Mouse (Mus musculus) inflammation-experienced regulatory T-cells, adult 6 months (primary cell): ENCODE data around the gene Tmem120b. TPM values are rescaled to one million over a fixed set of nuclear protein-coding genes. Genes with fewer than 3 reads are reported as not detected.
A peak's percentile ranks its signal among the peaks of the same experiment; 100 is the strongest.

ENCODE experiments used
- ATAC-seq: one replicate; pipeline ENCODE4 v1.8.0; 2017
- polyA plus RNA-seq, 3 experiments: library from polyadenylated mRNA; unstranded; fragments of 100-300 nt; shearing (Covaris generic); gene quantifications; one replicate each; pipeline ENCODE4 v1.2.1; 2017

Tmem120b gene
- polyA plus RNA-seq, 3 experiments from 2014 or later = 1.1 to 2.1 (median 1.5) TPM

- no peak for ATAC-seq
Observed at GRCm38 (mm10) chr5:123093077-123093633, 24.9 kb downstream of the Tmem120b start.

DNA sequence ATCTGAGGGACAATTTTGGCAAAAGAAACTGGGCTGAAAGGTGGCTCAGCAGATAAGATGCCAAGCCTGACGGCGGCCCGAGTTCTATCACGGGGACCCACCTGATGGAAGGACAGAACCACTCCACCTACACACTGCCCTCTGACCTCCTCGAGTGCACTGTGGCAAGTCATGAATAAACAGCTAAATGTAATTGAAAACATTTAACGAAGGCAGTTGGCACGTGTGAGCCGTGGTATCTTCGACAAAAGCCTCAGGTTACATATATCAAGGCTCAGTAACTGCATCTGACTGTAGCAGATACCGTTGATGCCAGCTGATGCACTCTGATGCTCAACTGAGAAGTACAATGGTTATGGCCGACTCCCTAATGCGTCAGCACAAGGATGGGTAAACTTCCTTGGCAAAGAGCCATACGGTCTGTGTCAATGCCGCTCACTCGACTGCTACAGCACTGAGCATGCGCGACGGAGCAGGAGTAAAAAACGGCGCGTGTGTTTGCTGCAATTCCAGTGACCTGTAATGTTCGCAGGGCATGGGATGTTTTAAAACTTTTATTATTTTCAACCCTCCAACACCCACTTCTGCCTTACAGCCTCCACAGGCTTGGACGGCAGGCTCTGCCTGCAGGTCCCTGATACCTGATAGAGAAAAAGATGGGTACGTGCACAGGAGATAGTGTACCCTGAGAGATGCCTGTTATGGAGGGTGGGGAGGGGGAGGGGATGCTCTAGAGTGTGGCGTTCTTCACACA is 26.2 kb downstream of the Tmem120b start:
- no peak for ATAC-seq

DNA sequence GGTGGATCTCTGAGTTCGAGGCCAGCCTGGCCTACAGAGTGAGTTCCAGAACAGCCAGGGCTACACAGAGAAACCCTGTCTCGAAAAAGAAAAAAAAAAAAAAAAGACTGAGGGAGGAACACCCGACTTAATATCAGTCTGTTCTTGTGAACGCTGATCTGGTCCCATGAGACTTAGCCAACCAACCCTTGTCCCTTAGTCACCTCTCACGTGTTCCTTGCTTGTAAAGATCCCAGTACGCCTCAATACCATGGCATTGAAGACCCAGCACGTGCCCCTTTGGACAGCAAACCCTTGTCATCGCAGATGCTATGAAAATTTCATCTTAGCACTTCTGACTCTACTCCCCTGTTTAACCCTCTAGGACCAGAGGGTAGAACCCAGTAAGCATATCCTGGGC is 28.1 kb downstream of the Tmem120b start:
- no peak for ATAC-seq

GRCm38 (mm10) chr5:123098487-123098886 is 30.3 kb downstream of the Tmem120b start:
- no peak for ATAC-seq

- ATAC-seq = no peak
Observed at GRCm38 (mm10) chr5:123102376-123102775, 34.2 kb downstream of the Tmem120b start.

DNA sequence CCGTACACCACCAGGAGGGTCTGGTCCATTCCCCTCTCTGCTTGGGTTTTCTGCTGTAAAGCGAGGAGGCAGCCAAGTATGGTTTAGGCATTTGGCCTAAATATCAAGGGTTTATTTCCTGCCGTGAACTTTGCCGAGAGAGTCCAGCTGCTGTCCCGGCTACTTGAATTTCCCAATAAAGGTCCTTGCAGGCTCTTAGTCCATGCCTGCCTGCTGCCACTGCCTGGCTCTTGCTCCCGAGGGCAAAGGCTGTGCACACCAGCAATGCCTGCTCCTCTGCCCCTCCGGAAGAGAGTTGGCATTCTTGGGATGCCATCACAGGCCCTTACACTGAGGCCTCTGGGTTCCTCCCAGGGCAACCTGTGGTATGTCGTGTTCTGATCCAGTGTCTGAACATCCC is 35.3 kb downstream of the Tmem120b start:
- no peak for ATAC-seq

DNA sequence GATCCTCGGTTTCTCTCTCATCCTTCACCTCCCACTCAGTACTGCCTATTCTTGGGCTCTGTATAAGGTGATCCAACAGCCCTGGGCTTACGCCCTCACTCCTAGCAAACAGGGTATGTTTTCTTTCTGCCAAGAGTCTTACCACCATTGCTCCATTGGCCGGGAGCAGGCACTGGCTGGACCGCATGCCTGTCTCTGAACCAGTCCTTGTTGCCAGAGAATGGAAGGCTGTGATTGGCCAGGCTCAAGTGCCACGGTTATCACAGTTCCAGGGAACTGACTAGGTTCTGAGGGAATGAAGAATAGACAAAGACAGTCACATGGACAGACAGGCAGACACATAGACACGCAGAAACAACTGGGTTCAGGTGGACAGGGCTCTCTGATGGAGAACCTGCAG is 36.6 kb downstream of the Tmem120b start:
- ATAC-seq = no peak

DNA sequence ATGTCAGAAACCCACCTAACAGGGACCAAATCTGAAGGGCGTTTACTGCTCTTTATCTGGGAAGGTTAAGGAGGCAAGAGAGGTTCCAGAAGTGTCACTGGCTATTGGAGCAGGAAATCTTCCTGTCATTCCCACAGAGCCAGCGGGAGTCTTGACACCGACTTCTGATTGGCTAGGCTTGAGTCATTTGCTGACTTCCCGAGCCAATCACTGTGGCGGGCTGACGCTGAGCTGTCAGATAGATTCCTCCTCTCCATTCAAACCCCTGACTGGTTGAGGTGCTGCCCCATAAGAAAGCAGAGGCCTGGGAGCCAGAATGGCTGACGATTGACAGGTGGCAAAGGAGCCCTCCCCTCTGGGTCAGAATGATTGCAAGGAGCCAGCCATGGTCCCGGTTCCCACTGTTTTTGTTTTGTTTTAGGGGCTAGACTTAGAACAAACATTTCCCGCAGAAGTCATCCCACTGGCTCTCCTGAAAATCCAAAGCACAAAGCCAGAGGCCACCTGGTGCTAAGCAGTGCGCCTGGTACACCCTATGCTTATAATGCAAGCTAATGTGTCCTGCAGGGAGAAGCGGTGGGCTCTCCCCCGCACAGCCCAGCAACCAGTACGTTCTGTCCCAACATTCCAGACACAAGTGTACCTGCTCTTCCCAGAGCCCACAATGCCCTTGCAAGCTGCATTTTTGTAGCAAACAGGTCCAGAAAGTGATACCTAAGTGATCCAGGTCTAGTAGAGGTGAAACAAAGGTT is 41.4 kb downstream of the Tmem120b start:
- no peak for ATAC-seq

DNA sequence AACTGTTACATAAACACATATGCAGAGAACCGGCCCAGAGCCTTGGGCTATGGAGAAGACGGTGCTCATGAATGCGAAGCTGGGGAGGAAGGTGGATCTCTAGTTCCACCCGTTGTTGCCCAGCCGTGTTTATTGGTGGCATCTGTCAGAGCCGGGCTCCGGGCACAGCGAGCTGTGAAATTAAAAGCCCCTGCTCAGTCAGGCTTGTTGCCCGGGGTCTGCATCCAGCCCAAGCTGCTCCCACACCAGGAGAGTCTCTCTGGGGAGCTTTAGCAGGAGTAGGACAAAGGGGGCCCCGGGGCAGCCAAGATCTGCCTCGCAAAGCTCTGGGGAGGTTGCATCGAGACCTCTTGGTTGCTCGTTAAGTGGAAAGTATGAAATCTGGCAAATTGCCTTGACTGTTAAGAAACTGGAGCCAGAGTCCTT is 42.1 kb downstream of the Tmem120b start:
- ATAC-seq = no peak

GRCm38 (mm10) chr5:123114109-123114508 is 45.9 kb downstream of the Tmem120b start:
- no peak for ATAC-seq

GRCm38 (mm10) chr5:123114924-123115323 is 46.7 kb downstream of the Tmem120b start:
- ATAC-seq = no peak

DNA sequence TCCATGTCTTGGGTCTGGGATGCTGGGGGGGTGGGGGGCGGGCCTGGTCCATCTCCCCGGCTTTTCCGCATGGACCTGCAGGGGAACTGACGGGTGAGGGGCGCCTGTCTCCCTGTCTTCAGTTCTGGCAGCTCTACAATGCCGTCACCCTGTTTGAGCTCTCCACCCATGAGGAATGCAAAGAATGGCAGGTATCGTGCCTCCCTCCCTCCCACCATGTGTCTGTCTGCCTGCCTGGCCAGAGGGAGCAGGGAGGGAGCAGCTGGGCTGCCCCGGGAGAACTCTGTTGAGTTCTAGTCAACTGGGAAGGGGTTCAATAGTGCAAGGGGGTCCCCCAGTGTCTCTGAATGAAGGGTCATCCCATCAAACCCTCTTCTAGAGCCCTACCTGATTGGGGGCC is 47.9 kb downstream of the Tmem120b start:
- ATAC-seq = no peak

GRCm38 (mm10) chr5:123117257-123117656 is 49.0 kb downstream of the Tmem120b start:
- ATAC-seq = no peak

DNA sequence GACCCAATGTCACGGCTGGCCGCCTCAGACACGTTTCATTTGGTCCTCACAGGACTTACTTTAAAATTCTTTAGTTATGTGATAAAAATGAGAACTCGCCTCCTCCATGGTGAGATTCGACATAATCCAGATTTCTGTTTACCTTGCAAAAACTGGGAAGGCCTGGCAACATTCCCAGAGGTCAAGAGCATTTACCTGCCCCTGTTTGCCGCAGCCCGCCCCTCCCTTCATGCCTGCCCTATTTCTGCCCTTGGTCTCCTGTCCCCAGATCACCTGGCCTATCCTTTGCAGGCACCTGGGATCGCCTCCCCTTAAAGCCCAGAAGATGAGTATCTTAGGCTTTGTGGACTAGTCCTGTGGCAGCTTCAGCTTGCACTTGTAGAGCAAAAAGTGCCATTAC is 49.6 kb downstream of the Tmem120b start:
- no peak for ATAC-seq

GRCm38 (mm10) chr5:123118826-123119225 is 50.6 kb downstream of the Tmem120b start:
- no peak for ATAC-seq

- no peak for ATAC-seq
Observed at GRCm38 (mm10) chr5:123120624-123121215, 52.5 kb downstream of the Tmem120b start.

DNA sequence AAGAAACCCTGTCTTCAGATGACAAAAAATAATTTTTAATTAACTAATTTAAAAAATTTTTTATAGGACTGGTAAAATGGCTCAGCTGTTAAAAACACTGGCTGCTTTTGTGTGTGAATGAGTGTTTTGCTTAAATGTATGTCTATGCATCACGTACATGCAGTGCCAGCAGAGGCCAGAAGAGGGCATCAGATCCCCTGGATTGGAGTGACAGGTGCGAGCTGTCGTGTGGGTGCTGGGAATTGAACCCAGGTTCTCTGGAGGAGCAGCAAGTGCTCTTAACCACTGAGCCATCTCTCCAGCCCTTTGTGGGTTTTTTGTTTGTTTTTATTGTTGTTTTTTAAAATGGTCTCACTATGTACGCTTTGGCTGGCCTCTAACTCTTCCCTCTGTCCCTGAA is 54.0 kb downstream of the Tmem120b start:
- ATAC-seq = no peak

GRCm38 (mm10) chr5:123125105-123125504 is 56.9 kb downstream of the Tmem120b start:
- ATAC-seq = no peak

- ATAC-seq = peak; percentile 16
Observed at GRCm38 (mm10) chr5:123125638-123126406, 57.6 kb downstream of the Tmem120b start.

- ATAC-seq = no peak
Observed at GRCm38 (mm10) chr5:123127031-123127430, 58.8 kb downstream of the Tmem120b start.

DNA sequence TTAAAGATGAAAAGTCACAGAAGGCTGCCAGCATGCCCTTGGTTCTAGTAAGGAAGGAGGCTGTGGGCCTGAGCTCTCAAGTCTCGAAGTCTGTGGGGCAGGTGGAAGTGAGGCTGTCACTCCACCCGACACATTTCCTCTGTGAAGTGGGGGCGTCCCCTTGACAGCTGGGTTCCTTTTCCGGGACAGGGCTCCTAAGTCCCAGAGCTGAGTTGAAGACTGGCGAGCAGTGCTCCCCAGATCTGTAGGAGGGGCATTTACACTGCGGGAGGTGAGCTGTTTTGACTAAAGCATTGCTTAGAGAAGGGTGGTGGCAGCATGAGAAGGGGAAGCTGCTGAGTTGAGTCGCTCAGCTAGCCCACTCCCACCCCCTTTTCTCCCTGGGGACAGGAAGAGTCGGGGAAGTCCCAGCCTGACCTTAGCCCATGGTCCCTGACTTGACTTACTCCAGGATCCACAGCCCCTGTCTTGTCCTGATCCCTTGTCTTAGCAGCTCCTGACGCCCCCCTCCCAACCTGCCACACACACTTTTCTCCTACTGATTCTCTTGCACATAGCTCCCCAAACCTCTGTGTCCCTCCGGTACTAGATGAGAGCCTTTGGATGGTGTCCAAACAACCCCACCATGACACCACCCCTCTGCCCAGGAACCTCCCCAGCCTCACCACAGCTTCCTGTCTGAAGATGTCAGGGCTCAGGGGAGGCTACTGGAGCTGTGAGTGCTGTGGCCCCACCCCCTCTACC is 60.4 kb downstream of the Tmem120b start:
- peak; percentile 74 for ATAC-seq
